Mouse (Mus musculus): ENCODE results near the gene Osbpl11. TPM values are rescaled to one million over a fixed set of nuclear protein-coding genes. Genes with fewer than 3 reads are reported as not detected.

Gene Osbpl11
- total RNA-seq, 1 experiment from 2014 or later: 17.8 TPM

DNA sequence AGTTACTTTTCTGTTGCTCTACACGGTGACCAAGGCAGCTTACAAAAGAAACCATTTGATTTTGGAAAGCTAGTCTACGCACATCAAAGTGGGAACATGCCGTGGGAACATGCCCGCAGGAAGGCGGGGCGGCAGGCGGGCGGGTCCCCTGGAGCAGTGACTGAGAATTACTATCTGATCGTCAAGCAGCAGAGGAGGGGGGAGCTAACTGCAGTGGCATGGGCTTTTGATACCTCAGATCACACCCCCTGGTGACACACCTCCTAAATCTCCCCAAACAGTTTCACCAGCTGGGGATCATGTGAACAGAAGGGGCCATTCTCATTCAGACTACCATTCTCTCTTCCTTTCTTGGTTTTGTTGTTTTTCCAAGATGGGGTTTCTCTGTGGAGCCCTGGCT is 103.7 kb downstream of the Osbpl11 start:
- ATAC-seq (replicated peaks; ENCODE audit: low read depth, poor library complexity, severe bottlenecking): no peak

DNA sequence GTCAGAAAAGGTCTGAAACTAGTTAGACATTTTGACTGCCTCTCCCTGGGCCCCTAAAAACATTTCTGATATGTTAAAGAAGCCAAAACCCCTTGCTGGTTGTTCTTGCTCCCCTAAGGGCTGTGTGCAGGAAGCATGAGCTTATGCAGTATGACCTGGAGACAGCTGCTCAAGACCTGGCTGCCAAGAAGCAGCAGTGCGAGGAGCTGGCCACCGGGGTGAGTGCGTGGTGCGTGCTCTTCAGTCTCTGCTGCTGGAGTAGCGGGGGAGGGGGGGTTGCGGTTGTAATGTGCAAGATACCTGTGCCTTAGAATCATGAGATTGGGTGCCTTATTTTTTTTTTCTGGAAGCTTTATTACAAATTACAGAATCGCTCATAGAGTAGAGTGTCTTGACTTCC is 105.1 kb downstream of the Osbpl11 start:
- ATAC-seq (replicated peaks; ENCODE audit: low read depth, poor library complexity, severe bottlenecking): no peak

DNA sequence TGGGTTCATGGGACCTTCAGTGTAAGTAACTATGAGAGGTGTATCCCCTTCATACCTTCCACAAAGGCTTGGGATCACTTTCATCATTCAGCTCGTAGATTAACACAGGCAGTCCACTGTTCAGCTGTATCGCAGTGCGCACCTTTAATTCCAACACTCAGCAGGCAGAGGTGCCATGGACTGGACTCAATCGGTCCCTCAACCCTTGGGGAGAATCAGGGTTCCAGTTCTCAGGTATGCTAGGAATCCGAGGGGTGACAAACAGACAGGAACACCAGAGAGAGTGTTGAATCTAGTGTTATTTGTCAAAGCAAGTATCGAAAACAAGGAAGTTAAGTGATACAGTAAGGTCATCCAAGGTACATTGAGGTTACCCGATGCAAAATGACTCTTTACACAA is 107.4 kb downstream of the Osbpl11 start:
- no peak for ATAC-seq (replicated peaks; ENCODE audit: low read depth, poor library complexity, severe bottlenecking)

Other genes with a start within 250 kb of the Osbpl11 start
- 0.55 and 4.6 TPM in 2 replicates for gene Iqcg, start 128.9 kb upstream of the Osbpl11 start, total RNA-seq (2017)
- gene Rpl35a, start 128.6 kb upstream of the Osbpl11 start, total RNA-seq (2017): 2,000 and 2,611 TPM in 2 replicates
- 2.1 and 19.5 TPM in 2 replicates for gene Lmln, start 122.5 kb upstream of the Osbpl11 start, total RNA-seq (2017)
- gene Snx4, start 66.4 kb downstream of the Osbpl11 start, total RNA-seq (2017): 63.6 and 76.9 TPM in 2 replicates
- gene Zfp148, start 195.8 kb downstream of the Osbpl11 start, total RNA-seq (2017): 36.2 and 36.4 TPM in 2 replicates

Data from common myeloid progenitor, adult 5-6 weeks (primary cell).